26 mouse cellular contexts compared by ENCODE assay signal in genomic region chr6:122447848-122448247, GRCm38 (mm10). TPM values are rescaled to one million over a fixed set of nuclear protein-coding genes. Genes with fewer than 3 reads are reported as not detected.
DNase-seq lines count a peak whose midpoint lies in the region; ATAC-seq lines count a peak whose summit lies in the region.
"Had no signal": no experiment of that assay in that cellular context is flagged by ENCODE, and none has a peak within 500 bp of the region (broad histone marks: within the 10 kb centered on the region; RNA-seq: fewer than 3 reads in every experiment).

No protein-coding gene starts in this region.

- DNase-seq in frontal cortex, postnatal 14 days (ENCODE audit: low spot score in 2 of 2): no peak
- DNase-seq in CD4-positive, CD25-positive, alpha-beta regulatory T cell, adult 2 months (ENCODE audit: low read depth, low spot score): peak; percentile 5
- DNase-seq in gastrocnemius, postnatal 10 days: no peak
- no peak for DNase-seq in embryo, embryonic 11 days
- DNase-seq: adrenal gland, adult 8-10 months; adrenal gland, postnatal 25 days; B cell, adult 2 months; cerebellum, adult 11 months; cerebellum, adult 8-10 months; cerebellum, postnatal 10 days; cerebellum, postnatal 36 days; gastrocnemius, adult 2 months; gastrocnemius, postnatal 25 days; heart, adult 18-20 months; heart, postnatal 14 days; heart, postnatal 4 days; kidney, adult 11 months; kidney, adult 9 months had no signal

- peak; percentile 64 for ATAC-seq in frontal cortex, adult (ENCODE audit: low TSS enrichment)
- ATAC-seq in activated CD4-positive, CD25-positive, alpha-beta regulatory T cell, adult 4 months: peak; percentile 49
- ATAC-seq in inflammation-experienced regulatory T-cells, adult 6 months: peak; percentile 41
- ATAC-seq: forebrain, embryonic 15.5 days; hindbrain, postnatal 0 days; intestine, embryonic 15.5 days had no signal

RNA-seq across cellular contexts. Expression of gene Rimklb, which starts 50.7 kb away (rescaled TPM):
- polyA plus RNA-seq in activated CD4-positive, CD25-positive, alpha-beta regulatory T cell, adult 4 months (2017; shearing (Covaris generic)): under 1 TPM; 0.32 to 0.42 TPM
- under 1 TPM in 1 of 3 experiments, not detected in 2; 0.09 TPM for polyA plus RNA-seq in inflammation-experienced regulatory T-cells, adult 6 months (2017; shearing (Covaris generic))
- total RNA-seq in gastrocnemius, postnatal 10 days (2021): 1 to 10 TPM; 2.1 to 2.6 TPM
- polyA plus RNA-seq: erythroblast, embryonic 14.5 days had no signal

RNA-seq across cellular contexts. Expression of gene Mfap5, which starts 57.8 kb away (rescaled TPM):
- not detected for polyA plus RNA-seq in activated CD4-positive, CD25-positive, alpha-beta regulatory T cell, adult 4 months (2017; shearing (Covaris generic))
- not detected for polyA plus RNA-seq in inflammation-experienced regulatory T-cells, adult 6 months (2017; shearing (Covaris generic))
- 100 to 1,000 TPM; 115 to 141 TPM for total RNA-seq in gastrocnemius, postnatal 10 days (2021)
- total RNA-seq: MEL had no signal
- polyA plus RNA-seq: erythroblast, embryonic 14.5 days had no signal
